Mouse (Mus musculus) olfactory bulb, adult 2 months (tissue): ENCODE measurements around the gene Ms4a18.

Experiments
- CTCF ChIP-seq: fragments of 200-500 bp; IDR thresholded peaks from 2 replicates; pipeline ENCODE4 v1.5.1; 2012; ENCODE audit warnings: low read depth, mild to moderate bottlenecking, low read length, moderate library complexity; ENCODE audit not compliant: insufficient read depth
- POLR2A ChIP-seq: fragments of 200-500 bp; IDR thresholded peaks from 2 replicates; pipeline ENCODE4 v1.6.1; 2012; ENCODE audit warnings: mild to moderate bottlenecking, low read depth, low read length, moderate library complexity; ENCODE audit not compliant: insufficient read depth

GRCm38 (mm10) chr19:11059967-11060366, 42.1 kb upstream of the Ms4a18 start:
- TF ChIP-seq CTCF (no peak), POLR2A (no peak)
